Mouse (Mus musculus) gastrocnemius, postnatal 4 days (tissue): ENCODE data around the gene Lrp3. TPM values are rescaled to one million over a fixed set of nuclear protein-coding genes. Genes with fewer than 3 reads are reported as not detected.
"Not testable (repeated sequence)": the region's sequence is repeated elsewhere in the genome, so short reads cannot be mapped to it uniquely, and the experiment has no call there.

Experiments
- DNase-seq, 2 experiments: peaks; one replicate each; pipeline ENCODE4 v3.0.0; 2021 to 2022; ENCODE audit warnings: low spot score in 2 of 2, mixed read lengths in 2 of 2
- long read RNA-seq, 2 experiments: library from polyadenylated mRNA; stranded (forward); transcript quantifications; one replicate each; pipeline ENCODE4 v2.0.0; 2021
- total RNA-seq, 2 experiments: library from RNA; stranded (reverse); gene quantifications; 2 replicates each; pipeline ENCODE4 v1.2.3; 2021

The Lrp3 gene
- 10 to 100 TPM; 14.2 to 15.6 TPM for total RNA-seq
- long read RNA-seq, experiment 1, full-length matches to known transcripts: 36 of 53 reads
- long read RNA-seq, experiment 1, partial matches to known transcripts: 9 of 53 reads
- long read RNA-seq, experiment 1, other reads (novel, unspliced or antisense): 8 of 53 reads
- long read RNA-seq, experiment 2, full-length matches to known transcripts: 42 of 63 reads
- long read RNA-seq, experiment 2, partial matches to known transcripts: 8 of 63 reads
- long read RNA-seq, experiment 2, other reads (novel, unspliced or antisense): 13 of 63 reads

DNA sequence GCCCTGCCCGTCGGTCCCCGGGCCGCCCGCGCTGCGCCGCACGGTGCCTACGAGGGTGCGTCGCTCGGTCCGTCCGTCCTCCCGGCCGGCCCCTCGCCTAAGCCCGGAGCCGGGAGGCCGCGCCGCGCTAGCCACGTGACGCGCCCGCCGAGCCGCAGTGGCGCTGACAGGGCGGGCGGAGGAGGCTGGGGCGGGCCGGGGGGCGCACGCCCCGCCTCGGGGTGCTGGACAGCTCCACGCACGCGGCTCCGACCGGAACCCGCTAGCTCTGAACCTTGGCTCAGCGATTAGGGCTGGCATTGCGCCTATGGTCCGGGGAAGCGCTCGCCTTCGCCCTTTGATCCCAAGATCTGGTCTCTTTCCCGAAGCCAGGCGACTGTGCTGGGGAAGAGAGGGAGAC is at the start of gene Lrp3:
TSS of gene Lrp3 (minus strand) at position 274 of the 400 bp plus-strand sequence.
- peak; percentile 47 to 75 for DNase-seq

GRCm38 (mm10) chr7:35264746-35265145 is 49.4 kb upstream of the Lrp3 start:
- DNase-seq: peak; percentile 33 to 40

DNA sequence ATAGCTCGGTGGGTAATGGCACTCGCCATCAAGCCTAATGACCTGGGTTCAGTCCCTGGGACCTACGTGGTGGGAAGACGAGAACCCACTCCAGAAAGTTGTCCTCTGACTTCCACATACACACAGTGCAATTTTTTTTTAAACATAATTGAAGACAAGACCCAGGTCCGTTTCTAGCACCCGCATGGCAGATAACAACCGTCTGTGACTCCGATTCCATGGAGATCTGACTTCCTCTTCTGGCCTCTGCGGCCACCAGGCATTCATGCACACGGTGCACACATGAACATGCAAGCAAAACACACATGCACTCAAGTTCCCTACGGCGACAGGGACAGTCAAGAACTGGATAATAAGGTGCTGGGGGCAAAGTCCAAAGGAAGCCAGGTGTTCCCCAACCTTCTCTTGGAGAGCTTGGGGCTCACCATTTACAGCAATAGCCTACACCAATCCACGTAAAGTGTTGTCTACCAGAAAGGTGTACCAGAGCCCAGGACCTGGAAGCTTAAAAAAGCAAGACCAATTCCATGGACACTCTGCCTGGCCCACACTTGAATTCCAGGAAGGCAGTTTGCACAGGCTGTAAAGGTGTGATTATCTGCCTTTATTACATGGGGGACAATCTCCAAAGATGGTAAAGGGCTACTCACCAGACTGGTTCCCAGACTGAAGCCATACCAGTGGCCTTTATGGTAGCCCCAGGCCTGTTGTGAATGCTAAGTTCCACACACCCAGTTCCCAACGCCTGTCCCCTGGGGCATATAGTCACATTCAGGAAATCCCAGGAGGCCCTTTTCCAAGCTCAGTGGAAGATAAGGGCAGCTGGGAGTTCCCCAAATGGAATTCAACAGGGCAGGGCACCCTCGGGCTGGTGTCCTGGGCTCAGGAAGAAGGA is 48.5 kb upstream of the Lrp3 start:
- DNase-seq: no peak

DNA sequence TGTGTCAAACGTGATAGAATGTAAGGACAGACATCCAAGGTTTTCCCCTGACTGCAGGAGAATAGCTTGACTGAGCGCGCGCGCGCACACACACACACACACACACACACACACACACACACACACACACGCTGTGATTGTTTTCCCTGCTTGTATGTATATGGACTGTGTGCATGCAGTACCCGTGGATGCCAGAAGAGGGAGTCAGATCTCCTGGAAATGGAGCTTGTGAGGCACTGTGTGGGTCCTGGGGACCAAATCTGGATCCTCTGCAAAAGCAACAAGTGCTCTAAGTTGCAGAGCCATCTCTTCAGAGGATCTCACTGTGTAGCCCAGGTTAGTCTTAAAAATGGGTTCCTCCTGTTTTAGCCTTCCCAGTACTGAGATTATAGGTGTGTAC is 44.1 kb upstream of the Lrp3 start:
- no peak for DNase-seq

DNA sequence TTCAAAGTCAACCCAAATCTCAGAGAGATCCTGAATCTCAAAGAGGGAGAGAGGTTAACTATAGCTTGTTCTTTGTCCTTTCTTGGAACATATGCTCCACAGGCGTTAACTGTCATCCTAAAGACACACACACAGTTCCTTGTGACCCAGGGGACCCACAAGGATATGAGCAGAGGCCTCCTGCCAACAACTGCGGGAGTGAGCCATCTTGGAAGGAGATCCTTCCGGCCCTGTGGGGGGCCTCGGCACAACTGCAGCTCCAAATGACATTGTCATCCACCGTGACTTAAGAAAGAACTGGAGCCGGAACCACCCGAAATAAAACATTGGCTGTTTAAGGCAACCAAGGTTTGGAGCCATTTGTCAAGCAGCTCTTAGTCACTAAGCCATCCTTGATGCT is 43.0 kb upstream of the Lrp3 start:
- DNase-seq: no peak

DNA sequence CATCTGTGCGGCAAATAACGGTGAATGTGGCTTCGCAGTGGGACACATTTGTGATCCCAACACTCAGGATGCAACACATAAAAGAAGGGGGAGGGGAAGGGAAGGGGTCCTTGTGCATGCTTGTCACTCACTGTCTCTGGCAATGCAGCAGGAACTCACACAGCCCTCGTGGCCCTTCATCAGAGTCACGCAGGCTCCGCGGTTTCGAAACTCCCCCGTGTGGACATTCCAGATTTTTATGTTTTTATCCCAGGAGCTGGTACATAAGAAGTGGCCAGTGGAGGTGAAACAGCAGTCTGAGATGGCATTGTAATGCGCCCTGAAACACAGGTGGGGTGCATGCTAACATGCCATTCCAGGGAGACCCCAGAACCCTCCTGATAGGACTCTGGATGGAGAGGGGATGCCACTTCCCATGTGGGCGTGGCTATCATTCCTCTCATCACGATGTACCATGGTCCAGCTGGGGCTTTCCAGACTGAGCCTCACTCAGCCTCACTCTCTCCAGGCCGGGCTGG is 36.8 kb upstream of the Lrp3 start:
- no peak for DNase-seq

DNA sequence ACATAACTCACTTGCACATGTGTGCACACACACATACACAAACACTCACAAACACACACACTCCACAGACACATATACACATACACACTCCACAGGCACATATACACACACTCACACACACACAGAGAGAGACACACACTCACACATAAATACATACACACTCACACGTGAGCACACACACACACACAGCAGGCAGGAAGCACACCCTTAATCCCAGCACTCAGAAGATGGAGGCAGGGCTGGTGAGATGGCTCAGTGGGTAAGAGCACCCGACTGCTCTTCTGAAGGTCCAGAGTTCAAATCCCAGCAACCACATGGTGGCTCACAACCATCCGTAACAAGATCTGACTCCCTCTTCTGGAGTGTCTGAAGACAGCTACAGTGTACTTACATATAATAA is 22.6 kb upstream of the Lrp3 start:
- DNase-seq: not testable (repeated sequence)

DNA sequence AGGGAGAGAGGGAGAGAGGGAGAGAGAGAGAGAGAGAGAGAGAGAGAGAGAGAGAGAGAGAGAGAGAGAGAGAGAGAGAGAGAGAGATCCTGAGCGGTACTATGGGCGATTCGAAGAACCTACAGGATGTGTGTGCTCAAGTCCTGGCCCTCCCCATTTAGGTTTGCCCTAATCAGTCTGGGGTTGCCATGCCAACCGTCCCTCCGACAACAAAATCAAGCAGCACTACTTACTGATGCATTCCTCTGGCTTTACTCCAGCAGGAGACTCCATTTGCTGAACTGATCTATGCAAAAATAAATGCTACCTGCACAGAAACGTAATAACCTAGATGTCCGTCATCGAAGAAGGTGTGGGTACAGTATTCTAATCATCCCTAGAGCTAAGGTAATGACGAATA is 20.0 kb upstream of the Lrp3 start:
- DNase-seq: peak in 1 of 2 experiments; percentile 45

- peak; percentile 94 to 96 for DNase-seq
Observed at GRCm38 (mm10) chr7:35234361-35235245, 19.3 kb upstream of the Lrp3 start.

GRCm38 (mm10) chr7:35233861-35234260 is 18.6 kb upstream of the Lrp3 start:
- DNase-seq: no peak

GRCm38 (mm10) chr7:35232796-35233455 is 17.6 kb upstream of the Lrp3 start:
- no peak for DNase-seq

- no peak for DNase-seq
Observed at GRCm38 (mm10) chr7:35230333-35230732, 15.0 kb upstream of the Lrp3 start.

- no peak for DNase-seq
Observed at GRCm38 (mm10) chr7:35220694-35221365, 5.5 kb upstream of the Lrp3 start.

DNA sequence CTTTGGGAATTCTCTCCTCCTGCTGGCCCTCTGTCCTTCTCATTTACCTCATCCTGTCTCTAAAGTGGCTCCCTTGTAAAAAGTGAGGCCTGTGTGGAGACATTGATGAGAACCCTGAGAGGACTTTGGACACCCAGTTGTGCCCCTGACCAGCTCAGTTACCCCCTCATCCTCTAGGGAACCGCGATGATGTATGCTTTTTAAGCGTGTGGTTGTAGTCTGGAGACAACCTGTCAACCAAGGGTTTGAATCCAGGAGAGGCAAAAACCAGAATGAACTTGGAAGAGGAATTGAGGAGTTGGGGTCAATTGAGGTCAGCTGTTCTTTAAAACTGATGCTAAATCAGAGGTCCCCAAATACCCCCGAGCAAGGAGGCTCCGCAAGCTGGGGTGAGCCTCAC is 433 bp upstream of the Lrp3 start:
- DNase-seq: no peak

GRCm38 (mm10) chr7:35214442-35215222 is 666 bp downstream of the Lrp3 start:
- DNase-seq: no peak

DNA sequence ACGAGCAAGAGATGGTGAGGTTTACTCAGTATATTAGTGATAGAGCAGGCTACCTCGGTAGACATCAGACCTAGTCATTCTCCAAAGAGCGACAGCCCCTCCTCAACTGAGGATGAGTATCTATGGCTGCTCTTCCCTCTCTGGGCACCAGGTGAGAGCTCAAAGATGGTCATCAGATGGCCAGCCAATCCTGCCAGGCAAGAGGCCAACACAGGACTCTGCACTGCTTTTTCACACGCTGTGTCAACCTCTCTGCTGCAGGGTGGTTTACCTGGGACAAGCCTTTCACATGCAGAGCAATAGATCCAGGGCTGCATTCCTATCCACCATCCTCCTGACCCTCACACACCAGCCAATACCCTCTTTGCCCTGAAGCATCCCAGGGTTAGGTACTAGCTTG is 3.5 kb downstream of the Lrp3 start:
- no peak for DNase-seq

DNA sequence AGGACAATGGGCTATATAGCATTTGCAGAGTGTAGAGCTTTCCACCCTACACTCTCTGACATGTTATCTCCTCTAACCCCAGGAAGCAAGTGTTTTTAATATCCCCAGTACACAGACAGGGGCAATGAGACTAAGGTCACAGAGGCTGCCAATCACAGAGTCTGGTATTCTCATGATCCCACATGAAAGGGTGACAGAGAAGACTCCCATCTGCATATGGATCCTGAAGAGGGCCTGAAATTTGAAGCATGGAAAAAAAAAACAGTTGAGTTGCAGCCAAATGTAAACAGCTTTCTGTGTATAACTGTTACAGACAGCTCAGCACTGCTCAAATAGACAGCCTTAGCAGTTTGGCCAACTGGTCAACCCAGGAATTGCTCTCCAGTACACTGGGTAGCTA is 15.5 kb downstream of the Lrp3 start:
- no peak for DNase-seq

DNA sequence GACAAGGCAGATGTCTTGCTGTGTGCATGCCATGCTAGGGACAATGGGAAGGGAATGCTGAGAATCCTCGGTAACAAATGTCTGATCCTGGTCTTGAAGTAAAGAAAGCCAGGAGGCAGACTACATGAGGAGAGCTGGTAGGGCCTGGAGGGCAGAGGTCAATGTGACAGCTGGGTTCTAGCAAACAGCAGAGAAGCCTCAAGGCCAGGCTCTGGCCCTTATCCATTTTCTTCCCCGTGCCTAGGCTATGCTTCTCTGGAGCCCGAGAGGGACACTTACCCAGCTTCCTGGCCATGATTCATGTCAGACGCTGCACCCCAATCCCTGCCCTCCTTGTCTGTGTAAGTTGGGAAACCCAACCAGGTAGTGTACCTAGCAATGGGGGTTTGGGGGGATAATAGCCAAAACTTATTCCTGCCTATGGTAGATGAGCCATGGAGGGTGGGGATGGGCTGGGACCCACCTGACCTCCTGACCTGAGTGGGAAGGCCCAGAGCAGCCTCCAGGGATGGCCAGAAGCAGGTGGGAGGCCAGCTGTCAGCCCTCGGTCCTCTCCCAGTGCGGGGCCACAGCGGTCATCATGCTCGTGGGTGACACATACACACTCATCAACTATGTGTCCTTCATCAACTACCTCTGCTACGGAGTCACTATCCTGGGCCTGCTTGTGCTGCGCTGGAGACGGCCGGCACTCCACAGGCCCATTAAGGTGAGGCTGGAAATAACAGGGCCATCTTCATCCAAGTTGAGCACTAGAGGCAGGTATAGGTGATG is 16.1 kb downstream of the Lrp3 start:
- no peak for DNase-seq

DNA sequence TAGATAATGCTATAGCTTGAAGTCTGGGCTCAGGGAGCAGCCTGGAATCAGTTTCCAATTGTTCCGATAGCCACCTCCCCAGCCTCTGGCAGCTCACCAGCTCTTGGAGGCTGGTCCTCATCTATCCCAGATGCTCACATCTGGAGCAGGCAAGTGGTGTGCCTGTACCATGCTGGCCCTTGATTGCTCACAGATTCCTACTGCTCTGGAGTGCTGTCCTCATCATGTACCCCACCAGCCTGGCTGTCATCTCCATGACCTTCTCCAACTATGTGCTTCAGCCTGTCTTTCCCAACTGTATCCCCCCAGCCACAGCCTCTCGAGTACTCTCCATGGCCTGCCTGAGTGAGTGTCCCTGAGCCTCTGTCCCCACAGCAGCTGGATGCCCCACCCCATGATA is 18.3 kb downstream of the Lrp3 start:
- no peak for DNase-seq
